Mouse (Mus musculus) testis, adult 2 months (tissue): ENCODE data around the gene Rmnd5b.

Experiments used
- CTCF ChIP-seq: fragments of 200-500 bp; IDR thresholded peaks from 2 replicates; pipeline ENCODE4 v1.5.1; 2012; ENCODE audit warnings: low read depth, mild to moderate bottlenecking, inconsistent platforms, low read length, moderate library complexity; ENCODE audit not compliant: control insufficient read depth, insufficient read depth, insufficient replicate concordance
- POLR2A ChIP-seq: fragments of 200-500 bp; IDR thresholded peaks from 2 replicates; pipeline ENCODE4 v1.6.1; 2012; ENCODE audit warnings: low read depth, mild to moderate bottlenecking, inconsistent platforms, low read length, moderate library complexity; ENCODE audit not compliant: control insufficient read depth

GRCm38 (mm10) chr11:51661867-51662365, 26.2 kb upstream of the Rmnd5b start:
- TF ChIP-seq POLR2A = no peak
- TF ChIP-seq CTCF = no peak
